Mouse (Mus musculus) ES-Bruce4 (cell line): Measurements from ENCODE around the gene Fat3.

Source experiments
- CTCF ChIP-seq: IDR thresholded peaks from one replicate; pipeline ENCODE4 v1.8.1; 2011; ENCODE audit warnings: low read depth, low read length
- POLR2A ChIP-seq: IDR thresholded peaks from one replicate; pipeline ENCODE4 v1.8.1; 2011; ENCODE audit warnings: low read length; ENCODE audit not compliant: insufficient read depth

DNA sequence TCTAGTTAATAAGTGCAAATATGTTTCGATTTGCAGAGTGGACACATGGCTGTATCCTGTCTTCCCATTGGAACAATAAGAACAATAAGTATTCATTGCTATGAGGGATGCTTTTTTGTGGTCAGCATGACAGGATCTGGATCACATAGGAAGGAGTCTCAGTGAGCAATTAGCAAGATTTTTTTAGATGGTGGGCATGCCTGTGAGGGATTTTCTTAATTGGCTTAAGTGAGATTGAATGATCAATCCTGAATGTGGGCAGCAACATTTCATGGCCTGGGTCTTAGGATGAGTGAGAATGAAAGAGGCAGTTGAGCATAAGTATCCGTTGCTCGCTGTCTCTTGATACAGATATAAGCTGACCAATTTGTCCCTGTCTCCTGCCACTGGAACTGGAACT lies 4.8 kb downstream of the Fat3 start:
- TF ChIP-seq CTCF (no peak), POLR2A (no peak)
